Mouse (Mus musculus) forebrain, embryonic 11.5 days (tissue): ENCODE results near the gene Banf2. TPM values are rescaled to one million over a fixed set of nuclear protein-coding genes. Genes with fewer than 3 reads are reported as not detected.

Experiments used
- ATAC-seq: fragments of 200-750 bp; cut with Nextera tagmentation; replicated peaks from 2 replicates; pipeline ENCODE4 v1.8.0; 2017; ENCODE audit warnings: moderate TSS enrichment; ENCODE audit not compliant: low FRiP score
- DNase-seq: peaks from one replicate; pipeline ENCODE4 v3.0.0-alpha.2; 2017; ENCODE audit warnings: low spot score
- H3K27ac ChIP-seq: fragments of 300-500 bp; sonication (generic); 2 replicates; pipeline ENCODE4 v1.5.1; 2014; ENCODE audit warnings: low read depth, low read length
- H3K27me3 ChIP-seq: fragments of 300-500 bp; sonication (generic); 2 replicates; pipeline ENCODE4 v1.6.1; 2014; ENCODE audit warnings: mild to moderate bottlenecking, low read length, mixed read lengths; ENCODE audit not compliant: control insufficient read depth, insufficient read depth
- H3K36me3 ChIP-seq: fragments of 300-500 bp; sonication (generic); 2 replicates; pipeline ENCODE4 v1.6.1; 2014; ENCODE audit warnings: mild to moderate bottlenecking, low read length, moderate library complexity, mixed read lengths; ENCODE audit not compliant: control insufficient read depth, insufficient read depth
- H3K4me1 ChIP-seq: fragments of 300-500 bp; sonication (generic); replicated peaks from 2 replicates; pipeline ENCODE4 v1.6.1; 2014; ENCODE audit warnings: low read length, mixed read lengths; ENCODE audit not compliant: control insufficient read depth, insufficient read depth
- H3K4me2 ChIP-seq: fragments of 300-500 bp; sonication (generic); 2 replicates; pipeline ENCODE4 v1.6.1; 2014; ENCODE audit warnings: low read depth, mild to moderate bottlenecking, low read length, moderate library complexity, mixed read lengths; ENCODE audit not compliant: severe bottlenecking
- H3K4me3 ChIP-seq: fragments of 300-500 bp; sonication (generic); 2 replicates; pipeline ENCODE4 v1.5.1; 2014; ENCODE audit warnings: low read depth, low read length
- H3K9ac ChIP-seq: fragments of 300-500 bp; sonication (generic); 2 replicates; pipeline ENCODE4 v1.6.1; 2014; ENCODE audit warnings: low read length
- H3K9me3 ChIP-seq: fragments of 300-500 bp; sonication (generic); 2 replicates; pipeline ENCODE4 v1.6.1; 2016; ENCODE audit warnings: low read length, mixed read lengths; ENCODE audit not compliant: control insufficient read depth
- WGBS: fragments of 180-500 bp; shearing (Covaris S2); extraction: QIAGEN DNeasy Blood & Tissue Kit; methylation state at CpG from one replicate; pipeline ENCODE4 v1.1.7; 2014; 5-methylcytosine and 5-hydroxymethylcytosine counted together
- polyA plus RNA-seq: library from polyadenylated mRNA; unstranded; fragments of >200 nt; fragmentation: Nextera tagmentation; extraction: Ambion mirVana; gene quantifications from 2 replicates; pipeline ENCODE4 v1.2.1, GENCODE M21; 2014

Gene Banf2
- polyA plus RNA-seq, 1 experiment from 2014 or later: not detected

DNA sequence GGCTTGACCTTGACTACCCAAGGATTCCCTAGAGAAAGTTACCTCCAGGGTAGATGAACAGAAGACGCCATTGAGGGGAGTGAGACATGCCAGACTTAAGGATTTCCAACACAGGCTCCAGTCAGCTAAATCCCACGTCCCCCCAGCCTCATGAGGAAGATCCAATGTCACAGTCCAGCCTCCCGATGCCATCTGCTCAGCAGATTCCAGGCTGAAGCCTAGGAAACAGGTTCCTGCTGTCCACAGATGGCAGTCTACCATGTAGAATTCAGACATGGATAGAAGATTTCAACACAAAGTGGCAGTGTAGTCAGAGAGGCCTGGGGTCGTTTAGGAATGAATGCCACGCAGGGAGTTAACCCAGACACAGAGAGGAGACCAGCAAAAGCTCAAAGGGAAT is 18.4 kb upstream of the Banf2 start:
- no peak overlapping the region for H3K4me2 ChIP-seq
- H3K36me3 ChIP-seq: no peaks in the 10 kb centered on the region
- no peaks in the 10 kb centered on the region for H3K9me3 ChIP-seq
- no peak for DNase-seq
- H3K9ac ChIP-seq: no peak overlapping the region
- no peak overlapping the region for H3K27ac ChIP-seq
- 54% methylated on average over 5 of the region's 5 CpGs for WGBS
- H3K27me3 ChIP-seq: no peaks in the 10 kb centered on the region
- H3K4me3 ChIP-seq: no peak overlapping the region
- 0 out of 2 replicates have a peak, but pooled peaks cover 2% of the 10 kb centered on the region for H3K4me1 ChIP-seq
- no peak for ATAC-seq

DNA sequence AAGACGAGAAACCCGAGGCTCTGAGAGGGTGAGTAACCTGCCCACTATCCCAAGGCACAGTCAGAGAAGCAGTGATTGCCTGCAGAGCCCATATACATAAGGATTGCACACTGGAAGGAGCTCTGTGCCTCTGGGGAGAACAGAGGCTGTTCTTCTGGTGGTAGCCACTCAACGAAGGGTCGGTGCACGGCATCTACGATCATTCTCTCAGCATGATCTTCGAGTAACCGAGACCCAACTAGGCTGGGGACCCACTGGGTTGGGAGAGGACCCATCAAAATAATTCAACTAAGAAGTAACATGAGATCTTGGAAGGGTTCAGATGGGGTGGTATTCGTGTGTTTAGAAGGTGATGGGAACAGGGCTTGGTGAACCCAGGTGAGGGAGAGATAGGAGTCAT is 17.0 kb upstream of the Banf2 start:
- WGBS: 90% methylated on average over 9 of the region's 9 CpGs
- Histone ChIP-seq H3K27ac (no peak overlapping the region), H3K9ac (no peak overlapping the region), H3K36me3 (no peaks in the 10 kb centered on the region), H3K4me1 (no peaks in the 10 kb centered on the region), H3K4me3 (no peak overlapping the region), H3K27me3 (no peaks in the 10 kb centered on the region), H3K9me3 (no peaks in the 10 kb centered on the region), H3K4me2 (no peak overlapping the region)
- DNase-seq: no peak
- ATAC-seq: no peak

DNA sequence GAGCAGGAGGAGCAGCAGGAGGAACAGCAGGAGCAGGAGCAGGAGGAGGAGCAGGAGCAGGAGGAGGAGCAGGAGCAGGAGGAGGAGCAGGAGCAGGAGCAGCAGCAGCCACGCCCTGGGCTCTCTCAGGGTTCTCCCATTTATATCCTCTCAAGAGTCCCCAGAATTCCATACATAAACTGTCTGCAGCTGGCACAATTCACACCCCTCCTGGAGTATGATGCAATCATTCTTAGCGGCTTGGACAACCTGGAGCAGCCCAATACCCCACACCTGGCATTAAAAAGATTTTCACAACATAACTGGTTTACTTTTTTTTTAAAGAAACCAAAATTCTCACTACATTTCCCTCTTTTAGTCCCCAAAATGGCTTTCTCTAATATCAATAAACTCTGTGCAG is 12.9 kb upstream of the Banf2 start:
- WGBS: 83% methylated on average over 2 of the region's 2 CpGs
- no peak for ATAC-seq
- Histone ChIP-seq H3K9ac (no peak overlapping the region), H3K4me2 (no peak overlapping the region), H3K27me3 (no peaks in the 10 kb centered on the region), H3K4me3 (no peak overlapping the region), H3K36me3 (no peaks in the 10 kb centered on the region), H3K4me1 (no peaks in the 10 kb centered on the region), H3K27ac (no peak overlapping the region), H3K9me3 (no peaks in the 10 kb centered on the region)
- no peak for DNase-seq

DNA sequence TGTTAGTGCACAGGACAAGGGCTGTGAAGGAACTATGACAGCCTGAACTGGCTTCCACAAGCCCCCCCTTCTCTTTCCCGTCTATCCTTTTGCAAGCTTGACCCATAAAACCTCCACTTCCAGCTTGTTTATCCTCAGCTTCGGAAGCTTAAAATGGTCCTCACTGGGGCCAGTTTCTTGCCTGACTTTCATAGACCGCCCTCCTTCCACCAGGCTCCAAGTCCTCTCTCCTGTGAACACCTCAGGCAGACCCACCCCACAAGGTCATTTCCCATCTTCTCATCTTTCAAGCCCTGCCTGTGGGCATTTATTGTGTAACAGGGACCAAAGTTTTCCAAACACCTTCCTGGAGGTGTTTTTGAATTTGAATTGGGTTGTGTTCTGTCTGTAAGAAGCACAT is 10.4 kb upstream of the Banf2 start:
- Histone ChIP-seq H3K4me3 (no peak overlapping the region), H3K27me3 (no peaks in the 10 kb centered on the region), H3K36me3 (no peaks in the 10 kb centered on the region), H3K4me1 (no peaks in the 10 kb centered on the region), H3K4me2 (no peak overlapping the region), H3K9ac (no peak overlapping the region), H3K9me3 (no peaks in the 10 kb centered on the region), H3K27ac (no peak overlapping the region)
- DNase-seq (no peak), ATAC-seq (no peak)
- 72% methylated on average over 3 of the region's 3 CpGs for WGBS

DNA sequence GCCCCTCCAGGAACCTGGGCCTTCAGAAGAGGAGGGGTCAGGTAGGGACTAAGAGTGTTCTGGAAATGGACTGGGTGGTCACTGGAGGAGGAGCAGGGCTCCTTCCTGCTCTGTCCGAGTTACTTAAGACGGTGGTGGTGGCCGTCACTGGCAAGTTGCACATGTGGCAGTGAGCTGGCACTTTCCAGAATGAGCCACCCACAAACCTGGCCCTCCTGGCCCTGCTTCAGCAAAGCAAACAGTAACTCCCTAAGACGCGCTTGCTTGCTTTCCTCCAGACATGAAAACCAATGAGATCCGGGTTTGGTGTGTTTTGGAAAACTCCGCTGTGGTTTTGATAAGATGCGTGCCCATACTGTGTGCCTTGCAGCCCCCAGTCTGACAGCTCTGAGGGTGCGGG is 7.5 kb upstream of the Banf2 start:
- no peak for ATAC-seq
- Histone ChIP-seq H3K36me3 (no peaks in the 10 kb centered on the region), H3K4me2 (no peak overlapping the region), H3K4me3 (no peak overlapping the region), H3K9me3 (no peaks in the 10 kb centered on the region), H3K27ac (no peak overlapping the region), H3K4me1 (no peaks in the 10 kb centered on the region), H3K9ac (no peak overlapping the region), H3K27me3 (no peaks in the 10 kb centered on the region)
- DNase-seq: no peak
- WGBS: 90% methylated on average over 9 of the region's 9 CpGs

DNA sequence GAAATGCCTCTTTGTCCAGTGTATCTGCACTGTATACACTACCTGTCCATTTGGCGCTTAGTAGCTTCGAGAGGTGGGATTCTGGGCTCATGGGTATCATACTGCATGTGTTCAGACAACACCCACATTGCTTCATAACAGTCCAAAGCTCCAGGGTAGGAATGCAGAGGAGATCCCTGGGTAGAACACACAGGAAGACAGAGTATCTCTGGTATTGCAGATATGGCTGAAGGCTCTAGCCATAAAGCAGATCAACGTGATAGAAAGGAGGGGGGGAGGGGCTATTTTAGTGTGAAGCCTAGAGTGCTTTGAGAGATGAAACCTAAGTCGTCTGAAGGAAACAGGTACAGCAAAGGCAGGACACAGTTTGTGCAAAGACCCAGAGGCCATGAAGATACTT is 6.4 kb upstream of the Banf2 start:
- no peak overlapping the region for H3K4me2 ChIP-seq
- ATAC-seq: no peak
- no peak for DNase-seq
- no peaks in the 10 kb centered on the region for H3K36me3 ChIP-seq
- no peaks in the 10 kb centered on the region for H3K27me3 ChIP-seq
- H3K9ac ChIP-seq: no peak overlapping the region
- no peaks in the 10 kb centered on the region for H3K4me1 ChIP-seq
- H3K4me3 ChIP-seq: no peak overlapping the region
- H3K9me3 ChIP-seq: no peaks in the 10 kb centered on the region
- 79% methylated on average over 4 of the region's 4 CpGs for WGBS
- no peak overlapping the region for H3K27ac ChIP-seq

DNA sequence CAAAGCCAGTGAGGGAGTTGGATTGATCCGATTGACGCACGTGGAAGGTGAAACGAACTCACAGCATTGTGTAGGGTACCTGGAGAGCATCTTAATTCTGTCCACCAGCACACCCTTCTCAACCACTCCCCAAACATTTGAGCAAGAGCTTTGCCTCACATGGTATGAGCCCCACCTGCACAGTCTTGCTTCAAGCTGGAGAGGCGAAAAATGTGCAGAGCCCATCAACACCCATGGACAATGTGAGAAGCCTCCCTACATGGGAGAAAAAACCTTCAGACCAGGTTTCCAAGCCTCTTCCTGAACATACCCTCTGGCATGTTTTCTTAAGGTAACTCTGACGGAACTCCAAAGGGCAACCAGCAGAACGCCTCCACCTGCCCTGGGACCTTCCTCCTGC is 2.1 kb upstream of the Banf2 start:
- H3K4me1 ChIP-seq: no peaks in the 10 kb centered on the region
- no peak overlapping the region for H3K9ac ChIP-seq
- no peak overlapping the region for H3K4me3 ChIP-seq
- no peak overlapping the region for H3K4me2 ChIP-seq
- no peak for DNase-seq
- ATAC-seq: no peak
- no peaks in the 10 kb centered on the region for H3K27me3 ChIP-seq
- WGBS: 92% methylated on average over 7 of the region's 7 CpGs
- H3K9me3 ChIP-seq: no peaks in the 10 kb centered on the region
- H3K27ac ChIP-seq: no peak overlapping the region
- no peaks in the 10 kb centered on the region for H3K36me3 ChIP-seq

DNA sequence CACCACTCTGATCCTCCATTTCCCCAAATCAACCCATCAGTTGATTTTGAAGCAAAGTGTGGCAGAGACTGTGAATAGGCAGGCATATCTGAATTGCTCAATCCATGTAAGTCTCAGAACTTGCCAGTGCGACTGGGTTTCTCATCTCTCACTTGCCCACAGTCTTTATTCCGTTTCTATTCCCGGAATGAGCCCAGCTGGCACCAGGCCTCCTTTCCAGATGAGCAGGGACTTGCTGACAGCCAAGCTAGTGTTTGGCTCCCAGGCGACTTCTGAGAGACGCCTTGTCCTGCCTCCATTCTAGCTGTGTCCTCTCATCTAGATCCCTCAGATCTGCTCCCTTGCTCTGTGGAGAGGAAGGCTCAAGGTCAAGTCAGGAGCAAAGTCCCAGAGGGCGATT is 11.9 kb downstream of the Banf2 start:
- no peaks in the 10 kb centered on the region for H3K36me3 ChIP-seq
- no peaks in the 10 kb centered on the region; the same call in 1 of the 2 replicates for H3K9me3 ChIP-seq
- H3K27ac ChIP-seq: no peak overlapping the region
- no peak overlapping the region for H3K4me3 ChIP-seq
- H3K4me1 ChIP-seq: no peaks in the 10 kb centered on the region
- WGBS: 87% methylated on average over 6 of the region's 6 CpGs
- DNase-seq (no peak), ATAC-seq (no peak)
- H3K27me3 ChIP-seq: no peaks in the 10 kb centered on the region
- H3K4me2 ChIP-seq: no peak overlapping the region
- H3K9ac ChIP-seq: no peak overlapping the region

DNA sequence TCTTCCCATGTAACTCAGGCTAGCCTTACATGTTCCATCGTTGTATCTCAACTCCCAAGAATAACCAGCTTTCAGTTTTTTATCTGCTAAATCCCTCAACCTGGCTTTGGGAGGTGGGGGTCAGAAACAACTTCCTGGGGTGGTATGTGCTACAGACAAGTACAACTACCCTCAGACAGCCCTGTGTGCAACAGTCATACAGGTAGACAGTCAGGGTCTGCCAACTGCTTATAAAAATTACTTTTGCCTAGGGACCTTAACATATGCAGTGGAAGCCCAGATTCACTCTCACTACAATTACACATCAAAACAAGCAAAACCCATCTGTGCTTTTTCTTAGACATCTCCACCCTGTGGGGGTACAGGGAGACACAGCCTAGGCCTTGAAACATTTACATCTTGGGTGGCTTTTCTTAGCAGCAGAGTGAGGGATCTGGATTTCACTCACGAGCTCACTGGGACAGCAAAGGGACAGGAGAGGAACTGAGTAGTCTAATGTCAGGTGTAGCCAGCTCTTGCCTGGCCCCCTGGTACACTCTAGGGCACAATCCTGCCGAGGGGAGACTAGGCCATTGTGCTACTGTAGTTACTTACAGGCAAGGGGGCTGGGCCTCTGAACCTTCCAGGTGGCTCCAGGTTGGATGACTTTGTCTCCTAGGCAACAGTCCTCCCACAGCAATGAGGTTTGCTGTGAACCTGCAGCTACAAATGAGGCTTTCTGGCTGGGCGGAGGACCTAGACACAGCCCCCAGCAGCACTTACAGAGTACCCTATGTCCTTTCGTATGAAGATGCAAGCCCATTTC is 13.1 kb downstream of the Banf2 start:
- H3K9ac ChIP-seq: no peak overlapping the region
- no peaks in the 10 kb centered on the region for H3K27me3 ChIP-seq
- H3K9me3 ChIP-seq: no peaks in the 10 kb centered on the region; the same call in 1 of the 2 replicates
- ATAC-seq (no peak), DNase-seq (no peak)
- H3K27ac ChIP-seq: no peak overlapping the region
- H3K4me1 ChIP-seq: no peaks in the 10 kb centered on the region
- no peak overlapping the region for H3K4me3 ChIP-seq
- no peak overlapping the region for H3K4me2 ChIP-seq
- 70% methylated on average over 5 of the region's 5 CpGs for WGBS
- H3K36me3 ChIP-seq: no peaks in the 10 kb centered on the region
